Mouse (Mus musculus): ENCODE data around the gene Rep15. TPM values are rescaled to one million over a fixed set of nuclear protein-coding genes. Genes with fewer than 3 reads are reported as not detected.

Rep15 gene
- 1 to 10 TPM in 1 of 2 experiments, under 1 TPM in 1; 0.56 to 1.1 TPM for total RNA-seq (2021)

DNA sequence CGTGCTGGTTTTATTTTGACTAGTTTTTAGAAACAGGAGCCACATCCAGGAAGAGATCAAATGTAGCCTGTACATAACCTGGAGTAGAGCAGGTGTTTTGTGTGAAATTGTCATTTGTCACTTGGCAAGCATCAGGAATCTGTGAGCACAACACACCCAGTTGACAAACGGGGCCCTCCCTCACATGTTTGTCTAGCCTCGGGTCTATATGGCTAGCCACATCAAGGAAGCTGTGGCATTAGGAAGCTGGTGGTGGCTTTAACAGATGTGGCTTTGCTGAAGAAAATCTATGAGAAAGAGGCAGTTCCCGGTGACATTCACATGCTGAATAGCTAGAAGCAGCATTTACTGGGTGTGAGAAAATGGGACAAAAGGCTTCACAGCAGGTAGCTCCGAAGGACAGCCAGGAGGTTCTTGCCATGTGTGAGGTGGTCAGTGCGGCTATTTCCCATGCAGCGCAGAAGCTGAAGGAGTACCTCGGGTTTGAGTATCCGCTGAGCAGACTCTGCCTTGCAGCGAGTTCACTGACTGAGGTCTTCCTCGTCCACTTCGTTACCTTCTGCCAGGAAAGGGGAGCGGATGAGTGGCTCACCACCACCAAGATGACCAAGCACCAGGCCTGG lies at the start of gene Rep15:
TSS of gene Rep15 (plus strand) at position 282 of the 623 bp plus-strand sequence.
- intact Hi-C loops (cut with DNase I) = no loop called here
- no peak for DNase-seq (ENCODE audit: low spot score)

DNA sequence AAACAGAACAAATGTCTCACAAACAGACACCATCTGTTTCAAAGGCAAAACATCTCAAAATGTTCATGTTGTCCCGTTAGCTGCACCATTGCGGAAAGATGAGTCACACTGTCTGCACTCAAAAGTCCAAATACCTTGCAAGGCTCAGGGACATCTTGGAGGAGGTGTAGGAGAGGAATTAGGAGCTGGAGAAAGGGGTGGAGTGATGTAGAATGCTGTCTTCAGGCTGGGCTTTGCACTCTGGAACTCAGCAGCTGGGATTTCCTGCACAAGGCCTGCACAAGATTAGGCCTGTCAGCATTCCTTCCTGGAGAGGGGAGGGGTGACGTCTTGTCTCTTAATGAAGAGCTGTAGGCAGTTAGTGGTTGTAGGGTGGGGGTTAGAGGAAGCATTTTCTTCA lies 47.8 kb upstream of the Rep15 start:
- intact Hi-C loops (cut with DNase I) = no loop called here
- no peak for DNase-seq (ENCODE audit: low spot score)

DNA sequence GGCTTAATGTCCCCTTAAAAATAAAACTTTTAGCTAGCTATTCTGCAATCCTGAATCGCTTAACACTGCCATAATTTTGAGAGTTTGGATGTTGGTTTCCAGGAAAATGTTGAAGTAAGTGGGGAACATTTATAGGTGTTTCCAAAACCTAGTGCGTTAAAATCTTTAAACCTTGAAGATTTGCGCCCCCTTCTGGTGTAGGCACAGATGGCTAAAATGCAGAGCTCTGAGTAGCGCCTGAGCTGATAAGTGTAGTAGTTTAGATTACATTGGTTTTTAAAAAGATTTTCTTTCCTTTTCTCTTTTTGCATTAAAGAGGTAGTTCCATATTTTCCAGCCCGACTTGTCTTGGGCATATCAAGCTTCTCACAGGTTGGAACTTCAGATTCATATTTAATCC lies 38.1 kb upstream of the Rep15 start:
- no peak for DNase-seq (ENCODE audit: low spot score)
- intact Hi-C loops (cut with DNase I) = loop anchor here (1.0 to 2.0 kb wide), 2 partner anchors 161 to 169 kb away; no protein-coding TSS in a partner anchor

DNA sequence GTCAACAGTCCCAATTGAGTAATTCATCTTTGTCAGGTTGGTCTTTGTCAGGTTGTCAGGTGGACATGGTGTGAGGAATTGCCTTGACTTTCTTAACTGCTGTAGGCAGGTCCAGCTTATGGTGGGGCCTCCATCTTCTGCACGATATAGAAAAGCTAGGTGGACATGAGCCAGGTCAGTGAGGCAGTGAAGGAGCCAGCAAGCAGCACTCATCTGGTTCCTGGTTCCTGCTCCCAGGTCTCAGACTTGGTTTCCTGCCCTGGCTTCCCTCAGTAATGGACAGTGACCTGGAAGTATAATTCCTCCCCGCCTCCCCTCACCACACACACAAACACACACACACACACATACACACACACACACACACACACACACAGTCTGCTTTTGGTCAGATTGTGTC lies 37.0 kb upstream of the Rep15 start:
- no peak for DNase-seq (ENCODE audit: low spot score)
- intact Hi-C loops (cut with DNase I) = loop anchor here (2.0 kb wide), 1 partner anchor 171 kb away; no protein-coding TSS in a partner anchor

DNA sequence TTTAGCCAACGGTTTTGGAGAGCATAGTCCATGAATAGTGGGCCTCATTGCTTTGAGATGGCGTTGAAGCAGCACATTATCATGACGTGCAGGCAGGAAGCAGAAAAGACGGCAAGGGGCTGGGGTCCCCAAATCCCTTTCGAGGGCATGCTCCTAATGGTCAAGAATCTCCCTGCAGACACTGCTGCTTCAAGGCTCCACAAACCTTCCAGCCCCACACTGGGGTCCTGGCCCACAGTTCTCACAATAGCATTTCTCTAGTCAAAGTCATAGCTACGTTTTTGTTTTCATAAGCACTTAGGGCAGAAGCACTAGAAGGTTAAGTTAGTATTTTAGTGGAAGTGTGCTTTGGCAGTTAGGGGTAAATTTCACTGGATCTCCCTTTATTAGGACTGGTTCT lies 36.5 kb upstream of the Rep15 start:
- DNase-seq (ENCODE audit: low spot score) = no peak
- intact Hi-C loops (cut with DNase I) = loop anchor here (2.0 kb wide), 1 partner anchor 171 kb away; no protein-coding TSS in a partner anchor

DNA sequence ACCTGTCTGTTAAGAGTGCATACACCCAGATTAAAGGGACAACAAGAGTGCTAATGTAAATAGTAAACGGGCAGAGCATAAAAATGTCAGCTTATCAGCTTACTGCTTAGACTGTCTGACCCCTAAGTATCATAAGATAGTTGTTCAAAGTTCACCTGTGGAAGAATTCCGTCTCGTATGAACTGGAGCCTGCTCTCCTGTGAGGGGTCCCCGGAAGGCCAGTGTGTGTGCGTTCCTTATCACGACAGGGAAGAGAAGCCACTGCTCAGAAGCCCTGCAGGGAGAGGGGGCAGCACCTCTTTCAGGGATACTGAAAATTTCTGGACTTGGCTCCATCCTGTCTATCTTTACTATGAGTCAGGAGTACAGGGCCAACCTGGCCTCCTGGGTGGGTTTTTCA lies 35.4 kb upstream of the Rep15 start:
- intact Hi-C loops (cut with DNase I) = no loop called here

DNA sequence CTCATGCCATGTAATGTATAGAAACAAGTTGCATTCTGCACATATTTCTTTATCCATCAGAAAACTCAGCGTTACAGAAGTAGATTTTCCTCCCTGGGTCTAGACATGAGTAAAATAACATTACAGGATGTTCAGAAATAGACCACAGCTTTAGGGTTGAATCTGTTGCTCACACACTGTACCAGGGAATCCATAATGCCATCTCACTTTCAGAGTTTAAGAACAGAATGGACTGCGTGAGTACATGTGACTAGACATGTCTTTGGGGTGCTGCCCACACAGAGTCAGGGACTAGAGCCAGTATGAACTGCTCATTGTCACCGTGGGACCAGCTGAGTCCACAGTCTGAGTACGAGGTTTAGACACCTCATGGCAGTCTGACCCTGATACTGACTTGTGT lies 33.7 kb upstream of the Rep15 start:
- no peak for DNase-seq (ENCODE audit: low spot score)
- intact Hi-C loops (cut with DNase I) = no loop called here

More for the DNA sequence above, 35.4 kb upstream of the Rep15 start:
- DNase-seq (ENCODE audit: low spot score) = no peak

DNA sequence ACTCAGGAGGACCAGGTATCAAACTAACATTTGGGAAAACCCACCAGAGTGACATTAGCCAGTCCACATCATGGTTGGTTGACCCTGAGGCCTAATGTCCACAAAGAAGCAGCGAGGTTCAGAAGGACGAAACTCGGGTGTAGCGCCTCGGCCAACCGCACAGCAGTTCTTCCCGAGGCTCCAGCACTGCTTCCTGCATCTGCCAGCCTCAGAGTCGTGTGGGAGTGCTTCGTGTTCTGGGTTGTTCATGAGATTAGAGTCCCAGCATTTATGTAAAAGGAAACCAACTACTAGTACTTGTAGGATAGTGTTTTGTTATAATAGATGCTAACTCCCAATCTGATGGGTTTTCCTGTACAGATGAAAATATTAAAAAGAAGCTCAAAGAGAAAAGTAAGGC lies 33.1 kb upstream of the Rep15 start:
- no peak for DNase-seq (ENCODE audit: low spot score)
- intact Hi-C loops (cut with DNase I) = no loop called here

DNA sequence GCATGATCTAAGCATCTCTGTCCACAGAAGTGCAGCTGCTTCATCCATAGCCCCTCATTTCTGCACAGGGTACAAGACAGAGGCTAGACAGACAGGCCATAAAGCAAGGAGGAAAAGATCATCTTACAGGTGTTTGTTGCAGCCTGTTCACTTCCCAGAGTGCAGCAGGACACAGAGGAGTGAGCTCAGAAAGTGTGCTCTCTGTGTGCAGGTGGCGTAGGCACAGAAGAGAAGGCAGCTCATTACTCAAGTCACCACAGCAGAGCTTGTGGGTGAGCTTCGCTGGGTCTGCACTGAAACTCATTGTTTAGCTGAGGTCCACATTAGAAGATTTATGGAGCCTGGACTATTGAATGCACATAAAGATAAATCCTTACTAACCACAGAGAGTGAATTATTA lies 32.6 kb upstream of the Rep15 start:
- no peak for DNase-seq (ENCODE audit: low spot score)
- intact Hi-C loops (cut with DNase I) = no loop called here

DNA sequence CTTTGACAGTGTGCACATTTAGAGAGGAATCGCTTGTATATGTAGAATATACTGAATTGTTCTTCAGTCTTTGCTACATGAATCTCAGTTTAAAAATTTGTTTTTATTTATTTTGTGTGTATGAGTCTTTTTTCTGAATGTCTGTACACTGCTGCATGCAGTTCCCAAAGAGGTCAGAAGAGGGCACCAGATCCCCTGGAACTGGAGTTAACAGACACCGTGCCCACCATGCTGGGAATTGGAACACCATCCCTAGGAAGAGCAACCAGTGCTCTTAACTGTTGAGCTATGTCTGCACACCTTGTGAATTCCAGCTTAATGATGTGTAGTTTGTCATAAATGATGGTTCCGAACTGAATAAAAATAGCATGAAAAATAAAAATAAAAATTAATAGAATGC lies 24.2 kb upstream of the Rep15 start:
- no peak for DNase-seq (ENCODE audit: low spot score)

DNA sequence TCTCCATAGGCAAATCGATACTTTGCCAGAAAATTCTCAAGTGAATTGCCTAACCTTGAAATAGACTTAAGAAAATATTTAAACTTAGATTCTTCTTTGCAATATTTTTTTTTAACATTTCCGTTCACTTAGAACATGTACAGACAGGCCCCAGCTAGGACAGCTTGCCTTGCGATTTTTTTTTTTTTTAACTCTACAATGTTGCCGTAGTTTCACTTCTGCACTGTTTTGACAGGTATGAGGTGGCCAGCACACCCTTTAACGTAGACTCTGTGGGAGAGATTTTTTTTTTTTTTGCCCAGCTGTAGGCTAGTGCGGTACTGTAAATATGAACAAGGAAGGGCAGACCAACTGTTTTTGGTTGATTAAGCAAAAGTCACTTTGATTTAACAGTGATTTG lies 22.0 kb upstream of the Rep15 start:
- intact Hi-C loops (cut with DNase I) = loop anchor here (2.0 to 5.0 kb wide), 3 partner anchors 107 to 942 kb away; no protein-coding TSS in a partner anchor
- DNase-seq (ENCODE audit: low spot score) = no peak

More for the DNA sequence above, 24.2 kb upstream of the Rep15 start:
- intact Hi-C loops (cut with DNase I) = loop anchor here (5.0 kb wide), 1 partner anchor 804 kb away; no protein-coding TSS in a partner anchor

DNA sequence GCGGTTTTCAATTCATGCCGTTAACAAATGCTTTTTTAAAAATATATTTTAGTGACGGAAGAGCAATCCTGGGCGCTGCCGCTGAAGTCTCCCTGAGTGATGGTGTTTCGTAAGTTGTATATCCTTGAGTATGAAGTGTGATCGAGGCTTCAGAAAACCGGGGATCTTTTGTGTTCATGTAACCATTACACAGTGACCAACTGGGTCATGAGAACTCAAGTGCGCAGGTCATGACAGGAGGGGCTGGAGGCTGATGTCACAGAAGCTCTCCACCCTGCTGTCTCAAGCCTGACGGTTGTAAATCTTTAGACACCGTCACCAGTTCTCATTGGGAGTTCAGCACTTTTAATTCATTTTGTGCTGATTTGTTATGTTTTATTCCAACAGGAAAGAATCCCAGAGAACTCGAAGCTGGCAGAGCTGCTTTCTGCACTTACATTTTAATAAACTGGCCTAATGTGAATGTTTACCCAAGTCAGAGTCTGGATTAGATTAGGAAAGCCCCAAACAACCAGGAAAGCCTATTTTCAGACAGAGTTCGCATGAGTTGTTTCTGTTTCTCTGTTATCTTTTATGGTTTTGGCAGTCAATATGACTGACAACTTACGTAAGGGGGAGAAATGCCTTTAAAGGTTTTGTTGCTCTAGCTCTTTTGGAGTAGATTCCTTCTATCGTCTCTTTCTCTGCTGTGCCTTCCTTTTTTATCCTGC lies 21.4 kb upstream of the Rep15 start:
- no peak for DNase-seq (ENCODE audit: low spot score)
- intact Hi-C loops (cut with DNase I) = loop anchor here (2.0 to 5.0 kb wide), 3 partner anchors 106 to 941 kb away; no protein-coding TSS in a partner anchor

DNA sequence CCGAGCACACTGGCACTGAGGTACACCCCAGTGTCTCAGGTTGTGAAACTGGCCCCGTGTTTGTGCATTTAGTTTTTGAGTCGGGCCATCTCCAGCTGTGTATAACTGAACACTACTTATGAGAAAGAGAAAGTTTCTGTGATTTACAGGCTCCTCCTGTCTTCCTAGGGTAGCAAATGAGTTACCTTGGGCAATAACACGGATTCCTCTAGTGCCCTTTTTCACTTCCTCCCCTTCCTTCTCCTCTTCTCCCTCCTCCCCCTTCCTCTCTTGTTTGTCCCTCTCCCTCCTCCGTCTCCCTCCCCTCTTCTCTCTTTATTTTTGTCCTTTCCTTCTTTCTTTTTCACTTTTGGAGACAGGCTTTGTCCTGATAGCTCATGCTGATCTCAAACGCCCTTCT lies 20.8 kb upstream of the Rep15 start:
- intact Hi-C loops (cut with DNase I) = loop anchor here (2.0 to 5.0 kb wide), 3 partner anchors 106 to 941 kb away; no protein-coding TSS in a partner anchor
- no peak for DNase-seq (ENCODE audit: low spot score)

DNA sequence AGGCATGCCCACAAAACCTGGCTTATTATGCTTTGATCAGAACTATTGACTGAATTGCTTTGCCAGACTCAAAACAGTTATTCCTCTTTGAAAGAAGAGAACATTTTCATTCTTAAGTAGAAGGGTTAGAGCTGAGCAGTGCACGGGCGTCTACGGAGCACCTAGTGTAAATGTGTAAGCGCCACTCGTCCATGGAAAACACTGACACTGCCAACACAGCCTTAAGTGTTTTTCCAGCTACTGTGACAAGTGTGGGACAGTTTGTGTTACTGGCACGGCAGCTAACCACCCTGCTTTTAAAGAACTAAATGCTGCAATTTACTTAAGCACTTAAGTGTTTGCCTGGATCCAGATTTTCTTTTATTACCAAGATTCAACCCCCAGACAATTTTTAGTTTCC lies 20.4 kb upstream of the Rep15 start:
- DNase-seq (ENCODE audit: low spot score) = no peak
- intact Hi-C loops (cut with DNase I) = loop anchor here (2.0 to 5.0 kb wide), 3 partner anchors 105 to 940 kb away; no protein-coding TSS in a partner anchor

DNA sequence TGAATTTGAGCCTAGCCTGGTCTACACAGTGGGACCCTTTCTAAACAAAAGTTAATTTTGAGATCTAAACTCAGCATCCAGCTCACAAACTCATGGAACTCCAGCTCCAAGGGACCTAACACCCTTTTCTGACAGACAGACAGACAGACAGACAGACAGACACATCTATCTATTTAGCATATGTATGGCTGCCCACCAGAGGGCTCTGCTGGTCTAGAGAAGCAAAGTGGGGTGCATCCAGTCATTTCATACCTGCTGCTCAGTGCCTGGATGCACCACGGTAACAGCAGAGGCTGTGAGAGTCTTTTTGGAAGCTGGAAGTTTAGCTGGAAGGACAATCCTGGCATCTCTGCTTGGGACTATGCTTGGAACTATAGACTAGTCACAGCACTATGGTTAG lies 18.8 kb upstream of the Rep15 start:
- no peak for DNase-seq (ENCODE audit: low spot score)
- intact Hi-C loops (cut with DNase I) = loop anchor here (5.0 kb wide), 2 partner anchors 104 to 939 kb away; no protein-coding TSS in a partner anchor

DNA sequence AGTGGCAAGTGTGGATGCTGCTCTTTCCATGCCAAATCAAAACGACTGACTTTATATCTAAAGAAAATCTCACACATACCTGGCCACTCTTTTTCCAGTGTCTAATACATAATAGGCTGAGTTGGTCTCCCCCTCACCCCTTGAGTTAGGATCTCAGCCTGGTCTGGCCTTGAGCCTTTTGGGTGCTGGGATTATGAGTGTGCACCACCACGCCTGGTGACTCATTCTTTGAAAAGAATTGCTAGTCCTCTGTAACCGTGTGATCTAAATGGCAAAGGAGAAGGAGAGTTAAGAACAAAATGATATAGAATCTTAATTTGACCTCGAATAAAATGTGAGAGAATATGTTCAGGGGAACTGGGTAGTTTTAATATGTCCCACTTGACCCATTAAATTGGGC lies 14.5 kb upstream of the Rep15 start:
- DNase-seq (ENCODE audit: low spot score) = no peak
- intact Hi-C loops (cut with DNase I) = loop anchor here (5.0 kb wide), 1 partner anchor 84 kb away; no protein-coding TSS in a partner anchor

DNA sequence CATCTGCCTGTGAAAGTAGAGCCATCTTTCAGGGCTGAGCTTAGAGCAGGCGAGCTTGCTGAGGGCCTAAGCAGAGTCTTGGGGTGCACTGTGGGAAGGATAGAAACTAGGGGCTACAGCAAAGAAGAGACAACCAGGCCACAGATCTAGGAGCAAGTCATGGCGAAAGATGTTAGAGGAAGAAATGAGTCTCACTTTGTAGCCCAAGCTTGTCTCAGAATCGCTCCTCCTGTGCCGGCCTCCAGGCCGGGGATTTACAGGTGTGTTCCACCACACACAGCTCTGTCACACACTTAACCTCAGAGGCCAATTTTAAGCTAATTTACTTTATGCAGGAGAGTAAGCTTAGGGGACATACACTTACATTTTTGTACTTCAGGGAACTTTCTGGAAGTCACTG lies 14.0 kb upstream of the Rep15 start:
- intact Hi-C loops (cut with DNase I) = loop anchor here (5.0 kb wide), 1 partner anchor 84 kb away; no protein-coding TSS in a partner anchor
- no peak for DNase-seq (ENCODE audit: low spot score)

DNA sequence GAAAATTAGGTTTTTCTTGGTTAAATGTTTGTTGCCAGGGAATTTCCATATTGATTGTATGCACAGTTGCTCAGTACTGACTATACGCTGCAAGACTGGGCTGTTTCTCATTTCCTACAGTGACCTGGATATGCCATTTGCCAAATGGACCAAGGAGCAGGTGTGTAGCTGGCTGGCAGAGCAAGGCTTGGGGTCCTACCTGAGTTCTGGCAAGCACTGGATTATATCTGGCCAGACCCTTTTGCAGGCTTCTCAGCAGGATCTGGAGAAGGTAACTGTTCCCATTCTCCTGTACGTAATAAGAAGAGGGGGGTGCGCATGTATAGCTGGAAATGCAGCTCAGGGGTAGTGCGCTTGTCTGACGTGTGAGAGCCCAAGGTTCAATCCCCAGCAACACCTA lies 11.2 kb upstream of the Rep15 start:
- intact Hi-C loops (cut with DNase I) = no loop called here
- no peak for DNase-seq (ENCODE audit: low spot score)

DNA sequence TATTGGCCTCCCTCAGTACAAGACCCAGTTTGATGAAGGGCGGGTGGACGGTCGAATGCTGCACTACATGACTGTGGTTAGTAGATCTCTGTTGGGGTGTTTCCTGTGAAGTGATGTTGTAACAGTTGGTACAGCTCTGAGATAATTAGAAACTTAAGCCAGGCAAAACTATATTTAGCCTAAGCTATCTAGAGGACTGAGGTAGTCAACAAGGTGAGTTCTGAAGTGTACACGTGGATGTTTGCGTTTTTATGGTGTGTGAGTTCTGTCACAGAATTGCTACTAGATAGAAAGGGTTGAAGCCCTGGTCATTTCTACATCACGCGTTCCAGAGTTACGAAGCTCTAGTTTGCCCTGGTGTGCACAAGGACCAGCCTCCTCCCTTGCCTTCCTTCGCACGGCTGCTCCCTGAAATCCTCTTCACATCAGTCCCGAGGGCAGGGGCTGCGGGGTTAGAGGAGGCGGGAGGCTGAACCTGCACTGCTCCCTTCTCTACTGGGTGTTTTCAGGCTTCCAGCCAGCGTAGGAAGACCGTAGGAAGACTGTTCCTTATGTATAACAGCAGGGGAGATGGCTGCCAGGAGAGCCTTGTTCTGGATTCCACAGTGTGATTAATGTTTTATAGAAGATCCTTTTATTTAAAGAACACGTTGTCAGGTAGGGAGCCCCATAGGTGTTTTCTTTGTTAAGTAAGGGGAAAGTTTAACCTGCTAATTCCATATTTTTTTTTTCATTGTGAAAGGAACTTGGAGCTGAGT lies 9.8 kb upstream of the Rep15 start:
- intact Hi-C loops (cut with DNase I) = no loop called here
- no peak for DNase-seq (ENCODE audit: low spot score)

DNA sequence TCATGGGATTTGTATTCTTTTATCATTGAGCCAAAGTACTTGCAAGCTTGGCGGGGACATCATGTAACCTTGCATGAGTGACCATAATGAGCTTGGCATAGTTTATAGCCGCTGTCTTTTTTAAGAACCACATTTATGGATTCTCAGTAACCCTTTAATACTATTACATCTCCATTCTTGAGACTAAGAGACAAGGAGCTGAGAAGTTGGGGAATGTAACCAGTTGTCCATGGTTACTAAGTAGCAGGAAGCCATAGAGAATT lies 9.3 kb upstream of the Rep15 start:
- intact Hi-C loops (cut with DNase I) = no loop called here

DNA sequence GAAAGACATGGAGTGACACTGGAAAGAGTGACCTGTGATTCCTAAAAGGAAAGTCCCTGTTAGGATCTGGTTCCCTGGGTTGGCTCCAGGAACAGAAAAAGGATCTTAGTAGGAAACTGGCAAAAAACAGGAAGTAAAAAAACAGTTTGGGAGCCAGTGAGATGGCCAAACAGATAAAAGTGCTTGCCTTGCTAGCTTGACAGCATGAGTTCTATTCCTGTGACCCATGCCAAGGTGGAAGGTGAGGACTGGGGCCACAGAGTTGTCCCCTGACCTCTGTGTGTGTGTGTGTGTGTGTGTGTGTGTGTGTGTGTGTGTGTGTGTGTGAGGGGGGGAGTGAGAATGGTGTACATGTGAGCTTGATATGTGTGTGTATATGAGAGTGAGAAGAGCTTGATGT lies 8.8 kb upstream of the Rep15 start:
- intact Hi-C loops (cut with DNase I) = no loop called here
- no peak for DNase-seq (ENCODE audit: low spot score)

More for the DNA sequence above, 9.3 kb upstream of the Rep15 start:
- DNase-seq (ENCODE audit: low spot score) = no peak

All from heart, postnatal 25 days (tissue).